Comparison of ENCODE assay signal across 9 mouse cellular contexts in genomic region chr9:13195762-13196161, GRCm38 (mm10). TPM values are rescaled to one million over a fixed set of nuclear protein-coding genes. Genes with fewer than 3 reads are reported as not detected.
A peak's percentile ranks its signal among the peaks of the same experiment; 100 is the strongest.
DNase-seq lines count a peak whose midpoint lies in the region; ATAC-seq lines count a peak whose summit lies in the region.
"Had no signal": no experiment of that assay in that cellular context is flagged by ENCODE, and none has a peak within 500 bp of the region (broad histone marks: within the 10 kb centered on the region; RNA-seq: fewer than 3 reads in every experiment).

No protein-coding gene starts in this region.

- H3K4me2 ChIP-seq in heart, embryonic 13.5 days = peak overlapping the region; percentile 43
- peak overlapping the region; percentile 22; the same call in 1 of the 2 replicates for H3K4me2 ChIP-seq in hindbrain, embryonic 16.5 days (ENCODE audit: low read length)
- no peak overlapping the region for H3K4me2 ChIP-seq in limb, embryonic 11.5 days (ENCODE audit: low read depth, severe bottlenecking)
- H3K4me2 ChIP-seq: embryonic facial prominence, embryonic 13.5 days had no signal

- no peak overlapping the region for H3K9ac ChIP-seq in heart, embryonic 13.5 days
- no peak overlapping the region for H3K9ac ChIP-seq in hindbrain, embryonic 16.5 days (ENCODE audit: low read depth, low read length)
- no peak overlapping the region for H3K9ac ChIP-seq in limb, embryonic 11.5 days (ENCODE audit: low read length)
- H3K9ac ChIP-seq: embryonic facial prominence, embryonic 13.5 days had no signal

- H3K4me1 ChIP-seq in heart, embryonic 13.5 days = peaks cover 15% of the 10 kb centered on the region
- H3K4me1 ChIP-seq in hindbrain, embryonic 16.5 days (ENCODE audit: control insufficient read depth, insufficient read depth, low read depth, low read length) = no peaks in the 10 kb centered on the region
- H3K4me1 ChIP-seq in limb, embryonic 11.5 days (ENCODE audit: control insufficient read depth, insufficient read depth, low read length) = no peaks in the 10 kb centered on the region
- H3K4me1 ChIP-seq: embryonic facial prominence, embryonic 13.5 days had no signal

- no peaks in the 10 kb centered on the region for H3K27me3 ChIP-seq in heart, embryonic 13.5 days (replicated peaks)
- H3K27me3 ChIP-seq in hindbrain, embryonic 16.5 days (replicated peaks; ENCODE audit: control insufficient read depth, insufficient read depth, low read length) = no peaks in the 10 kb centered on the region
- no peaks in the 10 kb centered on the region for H3K27me3 ChIP-seq in limb, embryonic 11.5 days (ENCODE audit: control insufficient read depth, insufficient read depth, low read length)
- H3K27me3 ChIP-seq: embryonic facial prominence, embryonic 13.5 days had no signal

- H3K4me3 ChIP-seq in heart, embryonic 13.5 days = no peak overlapping the region
- H3K4me3 ChIP-seq in hindbrain, embryonic 16.5 days (ENCODE audit: low read length) = no peak overlapping the region
- H3K4me3 ChIP-seq in limb, embryonic 11.5 days (ENCODE audit: low read depth, low read length) = no peak overlapping the region
- H3K4me3 ChIP-seq: embryonic facial prominence, embryonic 13.5 days had no signal

- no peak for DNase-seq in heart, adult 8-10 months (ENCODE audit: low spot score)
- DNase-seq in ES-CJ7 (ENCODE audit: low read depth, low spot score) = peak; percentile 70
- peak; percentile 53 for DNase-seq in limb, embryonic 11.5 days (ENCODE audit: low spot score)
- DNase-seq in retina, postnatal 7 days (ENCODE audit: low read depth, low spot score) = peak; percentile 23
- DNase-seq in gastrocnemius, adult 18-20 months (ENCODE audit: low spot score) = no peak

- 9% methylated on average over 7 of the region's 7 CpGs for WGBS in heart, embryonic 13.5 days
- WGBS in hindbrain, embryonic 16.5 days = 6% methylated on average over 7 of the region's 7 CpGs
- 3% methylated on average over 7 of the region's 7 CpGs for WGBS in limb, embryonic 11.5 days

- H3K36me3 ChIP-seq in heart, embryonic 13.5 days = no peaks in the 10 kb centered on the region
- no peaks in the 10 kb centered on the region for H3K36me3 ChIP-seq in hindbrain, embryonic 16.5 days (ENCODE audit: control insufficient read depth, insufficient read depth, low read length)
- H3K36me3 ChIP-seq in limb, embryonic 11.5 days (ENCODE audit: control insufficient read depth, insufficient read depth, low read length) = no peaks in the 10 kb centered on the region
- H3K36me3 ChIP-seq: embryonic facial prominence, embryonic 13.5 days had no signal

- no peak for ATAC-seq in heart, embryonic 13.5 days (ENCODE audit: extremely low read depth, insufficient number of reproducible peaks, low FRiP score, low TSS enrichment)
- ATAC-seq in common myeloid progenitor, adult 5-6 weeks (replicated peaks; ENCODE audit: low read depth, poor library complexity, severe bottlenecking) = peak; percentile 83
- ATAC-seq in hindbrain, embryonic 16.5 days = peak; percentile 67
- no peak for ATAC-seq in limb, embryonic 11.5 days (ENCODE audit: insufficient number of reproducible peaks, low FRiP score, low TSS enrichment, low read depth)

- H3K9me3 ChIP-seq in heart, embryonic 13.5 days = no peaks in the 10 kb centered on the region
- H3K9me3 ChIP-seq in hindbrain, embryonic 16.5 days (ENCODE audit: control insufficient read depth, low read length) = no peaks in the 10 kb centered on the region
- no peaks in the 10 kb centered on the region for H3K9me3 ChIP-seq in limb, embryonic 11.5 days (ENCODE audit: control insufficient read depth, low read length)
- H3K9me3 ChIP-seq: embryonic facial prominence, embryonic 13.5 days had no signal

- no peak overlapping the region for H3K27ac ChIP-seq in heart, embryonic 13.5 days (replicated peaks)
- H3K27ac ChIP-seq in hindbrain, embryonic 16.5 days (ENCODE audit: low read depth, low read length) = no peak overlapping the region
- no peak overlapping the region for H3K27ac ChIP-seq in limb, embryonic 11.5 days (replicated peaks; ENCODE audit: low read depth, low read length)
- H3K27ac ChIP-seq: embryonic facial prominence, embryonic 13.5 days had no signal

RNA-seq across cellular contexts. Expression of gene Jrkl, which starts 49.9 kb away (rescaled TPM):
- 7.8 and 8.2 TPM in 2 replicates for polyA plus RNA-seq in heart, embryonic 13.5 days (2015; fragmentation: Nextera tagmentation; extraction: Ambion mirVana)
- 1 to 10 TPM; 4.1 to 5.8 (median 5.1) TPM for total RNA-seq in heart, adult 8-10 months (2022)
- 13.2 and 14.7 TPM in 2 replicates for total RNA-seq in common myeloid progenitor, adult 5-6 weeks (2017)
- 8.6 and 9.8 TPM in 2 replicates for polyA plus RNA-seq in hindbrain, embryonic 16.5 days (2015; fragmentation: Nextera tagmentation; extraction: Ambion mirVana)
- 6.7 and 7.6 TPM in 2 replicates for polyA plus RNA-seq in limb, embryonic 11.5 days (2014; fragmentation: Nextera tagmentation; extraction: Ambion mirVana)
- total RNA-seq in gastrocnemius, adult 18-20 months (2021) = 1 to 10 TPM; 2.8 to 3.1 TPM

RNA-seq across cellular contexts. Expression of gene Ccdc82, which starts 51.0 kb away (rescaled TPM):
- 6.3 and 7.0 TPM in 2 replicates for polyA plus RNA-seq in heart, embryonic 13.5 days (2015; fragmentation: Nextera tagmentation; extraction: Ambion mirVana)
- total RNA-seq in heart, adult 8-10 months (2022) = 10 to 100 TPM in 1 of 4 experiments, 1 to 10 TPM in 3; 7.3 to 10.8 (median 8.6) TPM
- total RNA-seq in common myeloid progenitor, adult 5-6 weeks (2017) = 39.3 and 49.8 TPM in 2 replicates
- 13.2 and 14.2 TPM in 2 replicates for polyA plus RNA-seq in hindbrain, embryonic 16.5 days (2015; fragmentation: Nextera tagmentation; extraction: Ambion mirVana)
- polyA plus RNA-seq in limb, embryonic 11.5 days (2014; fragmentation: Nextera tagmentation; extraction: Ambion mirVana) = 5.4 and 6.0 TPM in 2 replicates
- total RNA-seq in gastrocnemius, adult 18-20 months (2021) = 1 to 10 TPM; 3.6 to 4.9 TPM

Comparison
In these comparisons a context has a peak if more than half of its experiments do, and no peak if none do; other contexts are left out.
1. ATAC-seq: peak in common myeloid progenitor, adult 5-6 weeks (single experiment) and hindbrain, embryonic 16.5 days (single experiment); none in heart, embryonic 13.5 days (single experiment) and limb, embryonic 11.5 days (single experiment).
2. DNase-seq: peak in ES-CJ7 (single experiment), limb, embryonic 11.5 days (single experiment) and retina, postnatal 7 days (single experiment); none in heart, adult 8-10 months (single experiment) and gastrocnemius, adult 18-20 months (single experiment).